Mouse (Mus musculus) embryonic facial prominence, embryonic 15.5 days (tissue): Measurements from ENCODE around the gene Dvl3. TPM values are rescaled to one million over a fixed set of nuclear protein-coding genes. Genes with fewer than 3 reads are reported as not detected.
A peak's percentile ranks its signal among the peaks of the same experiment; 100 is the strongest.
"Not testable (repeated sequence)": the region's sequence is repeated elsewhere in the genome, so short reads cannot be mapped to it uniquely, and the experiment has no call there.

Source experiments
- ATAC-seq: fragments of 200-750 bp; cut with Nextera tagmentation; 2 replicates; pipeline ENCODE4 v1.8.0; 2017; ENCODE audit warnings: low read depth, moderate TSS enrichment; ENCODE audit not compliant: insufficient number of reproducible peaks, low FRiP score, low TSS enrichment
- H3K27ac ChIP-seq: fragments of 300-500 bp; sonication (generic); replicated peaks from 2 replicates; pipeline ENCODE4 v1.5.1; 2015; ENCODE audit warnings: mild to moderate bottlenecking, inconsistent platforms
- H3K27me3 ChIP-seq: fragments of 300-500 bp; sonication (generic); 2 replicates; pipeline ENCODE4 v1.6.1; 2015; ENCODE audit warnings: inconsistent platforms
- H3K36me3 ChIP-seq: fragments of 300-500 bp; sonication (generic); 2 replicates; pipeline ENCODE4 v1.6.1; 2015; ENCODE audit warnings: mild to moderate bottlenecking, inconsistent platforms
- H3K4me1 ChIP-seq: fragments of 300-500 bp; sonication (generic); 2 replicates; pipeline ENCODE4 v1.6.1; 2015; ENCODE audit warnings: inconsistent platforms
- H3K4me2 ChIP-seq: fragments of 300-500 bp; sonication (generic); replicated peaks from 2 replicates; pipeline ENCODE4 v1.6.1; 2015; ENCODE audit warnings: mild to moderate bottlenecking, inconsistent platforms
- H3K4me3 ChIP-seq: fragments of 300-500 bp; sonication (generic); replicated peaks from 2 replicates; pipeline ENCODE4 v1.5.1; 2015; ENCODE audit warnings: mild to moderate bottlenecking, inconsistent platforms
- H3K9ac ChIP-seq: fragments of 300-500 bp; sonication (generic); 2 replicates; pipeline ENCODE4 v1.6.1; 2015; ENCODE audit warnings: inconsistent platforms
- H3K9me3 ChIP-seq: fragments of 300-500 bp; sonication (generic); replicated peaks from 2 replicates; pipeline ENCODE4 v1.6.1; 2016; ENCODE audit warnings: inconsistent platforms
- WGBS: fragments of 180-500 bp; shearing (Covaris S2); methylation state at CpG from one replicate; pipeline ENCODE4 v1.1.7; 2015; 5-methylcytosine and 5-hydroxymethylcytosine counted together
- polyA plus RNA-seq: library from polyadenylated mRNA; unstranded; fragments of >200 nt; fragmentation: Nextera tagmentation; extraction: Ambion mirVana; gene quantifications from 2 replicates; pipeline ENCODE4 v1.2.1, GENCODE M21; 2015

Dvl3 gene
- 26.0 and 31.0 TPM in 2 replicates for polyA plus RNA-seq

DNA sequence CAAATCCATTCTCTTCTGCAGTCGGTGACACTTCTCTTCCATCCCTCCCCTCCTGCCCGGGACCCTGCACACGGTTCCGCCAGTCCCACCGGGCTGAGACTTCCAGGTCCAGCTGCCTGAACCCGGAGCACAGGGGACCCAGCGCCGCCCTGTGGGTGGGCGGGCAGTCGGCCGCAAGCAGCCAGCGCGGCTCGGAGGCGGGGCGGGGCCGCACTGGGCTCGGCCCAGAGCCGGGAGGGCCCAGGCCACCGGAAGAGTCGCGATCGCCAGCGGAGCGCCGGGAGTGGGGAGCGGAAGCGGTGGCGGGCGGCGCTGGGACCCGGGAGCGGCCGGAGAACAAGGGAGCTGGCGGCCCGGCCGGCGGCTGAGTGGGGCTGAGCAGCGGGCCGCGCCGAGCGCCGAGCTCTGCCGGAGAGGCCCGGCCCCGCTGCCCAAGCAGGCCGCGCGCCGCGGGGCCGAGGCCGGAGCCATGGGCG is at the start of gene Dvl3:
Gene Dvl3, plus strand, starts transcription at position 257 of the 476 bp plus-strand sequence.
- peak within 1 kb of the TSS; percentile 98 for H3K4me3 ChIP-seq
- H3K9me3 ChIP-seq: no peaks in the 10 kb centered on the region
- no peaks in the 10 kb centered on the region for H3K27me3 ChIP-seq
- H3K36me3 ChIP-seq: peaks cover 25% of the 10 kb centered on the region
- peak within 1 kb of the TSS; percentile 96 for H3K9ac ChIP-seq
- peak; percentile 97 for ATAC-seq
- H3K4me2 ChIP-seq: peak within 1 kb of the TSS; percentile 73
- 1% methylated on average over 55 of the region's 55 CpGs for WGBS
- H3K27ac ChIP-seq: peak within 1 kb of the TSS; percentile 95
- H3K4me1 ChIP-seq: peaks cover 27% of the 10 kb centered on the region

DNA sequence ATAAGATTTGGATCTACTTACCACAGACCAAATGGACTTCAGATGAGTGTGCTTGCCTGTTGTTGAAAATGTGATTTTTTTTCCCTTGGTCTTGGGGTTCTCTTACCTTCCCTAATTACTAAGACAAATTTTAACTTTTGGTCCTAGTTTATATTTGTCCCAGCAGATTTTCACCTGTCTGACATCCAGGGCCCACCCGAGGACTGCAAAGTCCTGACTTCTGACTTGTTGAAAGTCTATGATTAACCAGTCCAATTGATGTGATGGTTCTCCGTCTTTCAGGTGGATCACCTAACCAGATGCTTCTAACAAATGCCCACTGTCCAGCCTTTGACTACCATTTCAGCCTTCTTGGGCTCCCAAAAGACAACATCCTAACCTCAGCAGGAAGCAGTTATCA is 45.8 kb upstream of the Dvl3 start:
- ATAC-seq: no peak
- Histone ChIP-seq H3K27ac (no peak overlapping the region), H3K27me3 (no peaks in the 10 kb centered on the region), H3K4me1 (no peaks in the 10 kb centered on the region), H3K4me2 (no peak overlapping the region), H3K36me3 (no peaks in the 10 kb centered on the region), H3K4me3 (no peak overlapping the region), H3K9me3 (no peaks in the 10 kb centered on the region), H3K9ac (no peak overlapping the region)
- 83% methylated on average over 2 of the region's 2 CpGs for WGBS

DNA sequence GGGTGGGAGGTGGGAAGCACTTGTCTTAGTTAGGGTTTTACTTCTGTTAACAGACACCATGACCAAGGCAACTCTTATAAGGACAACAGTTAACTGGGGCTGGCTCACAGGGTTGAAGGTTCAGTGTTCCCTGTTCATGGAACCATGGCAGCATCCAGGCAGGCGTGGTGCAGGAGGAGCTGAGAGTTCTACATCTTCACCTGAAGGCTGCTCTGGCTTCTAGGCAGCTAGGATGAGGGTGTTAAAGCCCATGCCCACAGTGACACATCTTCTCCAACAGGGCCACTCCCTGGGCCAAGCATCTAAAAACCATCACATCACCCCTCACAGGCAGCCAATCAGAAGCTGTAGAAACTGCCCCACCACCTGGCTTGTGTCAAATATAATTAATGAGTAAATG is 45.1 kb upstream of the Dvl3 start:
- no peak for ATAC-seq
- Histone ChIP-seq H3K27me3 (no peaks in the 10 kb centered on the region), H3K36me3 (no peaks in the 10 kb centered on the region), H3K4me1 (no peaks in the 10 kb centered on the region), H3K4me3 (no peak overlapping the region), H3K27ac (no peak overlapping the region), H3K4me2 (no peak overlapping the region), H3K9ac (no peak overlapping the region), H3K9me3 (no peaks in the 10 kb centered on the region)
- WGBS: 61% methylated on average over 1 of the region's 1 CpGs

DNA sequence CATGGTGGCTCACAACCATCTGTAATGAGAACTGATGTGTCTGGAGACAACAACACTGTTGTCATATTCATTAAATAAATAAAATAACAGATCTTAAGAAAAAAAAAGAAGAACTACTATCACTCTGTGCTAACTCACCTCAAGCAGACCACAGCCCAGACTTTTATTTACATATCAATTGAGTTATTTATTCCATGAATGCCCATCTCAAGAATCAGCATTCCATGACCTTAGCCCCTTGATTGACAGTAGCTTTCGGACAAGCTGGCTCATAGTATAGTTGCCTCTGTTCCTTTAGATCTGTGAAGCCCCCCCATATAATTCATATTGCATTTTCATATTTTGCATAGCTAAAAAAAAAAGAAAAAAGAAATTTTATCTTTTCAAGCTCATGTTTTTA is 43.0 kb upstream of the Dvl3 start:
- Histone ChIP-seq H3K4me1 (no peaks in the 10 kb centered on the region), H3K9me3 (no peaks in the 10 kb centered on the region), H3K27ac (no peak overlapping the region), H3K4me3 (no peak overlapping the region), H3K36me3 (no peaks in the 10 kb centered on the region), H3K9ac (no peak overlapping the region), H3K27me3 (no peaks in the 10 kb centered on the region), H3K4me2 (no peak overlapping the region)
- WGBS: 83% methylated on average over 1 of the region's 1 CpGs
- ATAC-seq: no peak

DNA sequence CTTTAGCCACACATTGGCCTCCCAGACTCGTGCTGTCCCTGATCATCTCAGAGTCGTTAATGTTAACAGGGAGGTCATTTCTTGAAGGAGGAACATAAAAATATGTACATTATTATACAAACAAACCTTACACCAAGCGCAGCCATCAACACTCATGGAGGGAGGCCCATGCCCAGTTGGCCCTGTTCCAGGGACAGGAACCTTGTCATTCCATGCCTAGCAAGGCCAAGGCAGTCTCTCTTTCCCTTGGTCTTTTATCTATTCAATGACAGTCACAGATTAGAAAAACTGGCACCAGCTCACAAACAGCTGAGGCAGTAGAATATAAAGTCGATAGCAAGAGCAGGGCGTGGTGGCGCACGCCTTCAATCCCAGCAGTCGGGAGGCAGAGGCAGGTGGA is 42.6 kb upstream of the Dvl3 start:
- no peaks in the 10 kb centered on the region for H3K27me3 ChIP-seq
- no peaks in the 10 kb centered on the region for H3K9me3 ChIP-seq
- no peaks in the 10 kb centered on the region for H3K36me3 ChIP-seq
- no peaks in the 10 kb centered on the region for H3K4me1 ChIP-seq
- H3K4me3 ChIP-seq: no peak overlapping the region
- H3K27ac ChIP-seq: no peak overlapping the region
- no peak overlapping the region for H3K4me2 ChIP-seq
- no peak for ATAC-seq
- WGBS: 91% methylated on average over 8 of the region's 8 CpGs
- no peak overlapping the region for H3K9ac ChIP-seq

DNA sequence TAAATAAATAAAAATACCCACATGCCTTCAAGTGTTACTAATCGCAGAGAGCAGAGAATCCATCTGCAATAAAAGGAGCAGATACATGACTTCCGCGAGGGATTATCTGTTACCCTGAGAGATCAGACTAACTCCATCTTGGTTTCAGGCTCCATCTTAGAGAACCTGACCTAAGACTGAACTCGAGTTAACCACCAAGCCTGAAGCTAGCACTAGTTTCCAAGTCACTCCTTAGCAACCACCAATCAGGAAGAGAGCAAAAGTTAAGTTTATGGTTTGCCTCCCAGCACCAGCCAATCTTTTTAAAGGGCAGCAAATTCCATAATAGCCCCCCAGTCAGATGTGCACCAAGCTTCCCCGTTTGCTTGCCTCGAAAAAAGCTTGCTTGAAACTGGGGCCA is 42.0 kb upstream of the Dvl3 start:
- Histone ChIP-seq H3K4me1 (no peaks in the 10 kb centered on the region), H3K4me2 (no peak overlapping the region), H3K36me3 (no peaks in the 10 kb centered on the region), H3K27me3 (no peaks in the 10 kb centered on the region), H3K27ac (no peak overlapping the region), H3K9me3 (no peaks in the 10 kb centered on the region), H3K9ac (no peak overlapping the region), H3K4me3 (no peak overlapping the region)
- 77% methylated on average over 6 of the region's 6 CpGs for WGBS
- no peak for ATAC-seq

DNA sequence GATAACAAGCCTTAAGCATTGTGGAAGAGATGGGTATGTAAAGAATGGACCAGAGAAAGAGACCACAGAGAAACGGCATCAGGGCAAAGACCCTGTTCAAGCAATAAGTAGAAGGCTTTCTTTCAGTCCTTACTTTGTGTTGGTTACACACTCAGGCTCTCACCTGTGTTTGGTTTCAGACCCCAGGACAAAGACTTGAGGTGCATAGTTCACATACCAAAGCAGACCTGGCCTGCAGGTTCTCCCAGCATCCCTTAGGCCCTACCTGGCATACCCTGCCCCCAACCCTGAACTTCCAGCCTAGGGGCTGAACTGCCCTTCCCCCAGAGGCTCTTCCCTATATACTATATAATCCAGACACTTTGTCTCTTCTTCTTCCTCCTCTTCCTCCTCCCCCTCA is 41.4 kb upstream of the Dvl3 start:
- no peaks in the 10 kb centered on the region for H3K4me1 ChIP-seq
- H3K4me2 ChIP-seq: no peak overlapping the region
- H3K27ac ChIP-seq: no peak overlapping the region
- H3K9me3 ChIP-seq: no peaks in the 10 kb centered on the region
- no peak overlapping the region for H3K4me3 ChIP-seq
- no peak for ATAC-seq
- H3K9ac ChIP-seq: no peak overlapping the region
- WGBS: 78% methylated on average over 1 of the region's 1 CpGs
- no peaks in the 10 kb centered on the region for H3K27me3 ChIP-seq
- no peaks in the 10 kb centered on the region for H3K36me3 ChIP-seq

DNA sequence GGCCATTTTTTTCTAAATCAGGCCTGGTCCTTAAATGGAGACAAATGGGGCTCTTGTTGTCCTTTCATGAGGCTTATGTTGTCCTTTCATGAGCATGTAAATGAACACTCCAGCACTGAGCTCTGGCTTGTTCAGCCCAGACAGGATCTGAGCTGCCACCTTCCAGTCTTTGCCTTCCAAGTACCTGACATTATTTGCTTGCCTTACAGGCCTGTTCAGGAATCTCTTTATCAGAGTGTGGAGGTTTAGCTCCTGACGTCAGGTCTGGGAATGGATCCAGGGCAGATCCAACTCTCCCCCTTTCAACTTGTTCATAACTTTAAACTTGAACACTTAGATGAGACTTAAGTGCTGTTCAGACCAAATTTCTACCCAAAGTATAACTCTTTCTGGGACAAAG is 39.9 kb upstream of the Dvl3 start:
- Histone ChIP-seq H3K9ac (no peak overlapping the region), H3K4me2 (no peak overlapping the region), H3K36me3 (no peaks in the 10 kb centered on the region), H3K4me1 (no peaks in the 10 kb centered on the region), H3K9me3 (no peaks in the 10 kb centered on the region), H3K27me3 (no peaks in the 10 kb centered on the region), H3K27ac (no peak overlapping the region), H3K4me3 (no peak overlapping the region)
- 43% methylated on average over 1 of the region's 1 CpGs for WGBS
- 0 out of 2 replicates have a peak, but pooled peaks have one; percentile 26 for ATAC-seq

- H3K4me2 ChIP-seq: no peak overlapping the region
- H3K4me3 ChIP-seq: no peak overlapping the region
- H3K36me3 ChIP-seq: no peaks in the 10 kb centered on the region
- H3K27ac ChIP-seq: peak overlapping the region; percentile 63; the same call in 1 of the 2 replicates
- 43% methylated on average over 3 of the region's 3 CpGs for WGBS
- no peaks in the 10 kb centered on the region for H3K9me3 ChIP-seq
- H3K4me1 ChIP-seq: no peaks in the 10 kb centered on the region
- ATAC-seq: no peak
- no peaks in the 10 kb centered on the region for H3K27me3 ChIP-seq
- H3K9ac ChIP-seq: no peak overlapping the region
Measured at GRCm38 (mm10) chr16:20477270-20477669, 39.5 kb upstream of the Dvl3 start.

- Histone ChIP-seq H3K27ac (no peak overlapping the region), H3K9ac (no peak overlapping the region), H3K4me3 (no peak overlapping the region), H3K9me3 (no peaks in the 10 kb centered on the region), H3K4me2 (no peak overlapping the region), H3K36me3 (no peaks in the 10 kb centered on the region), H3K27me3 (no peaks in the 10 kb centered on the region), H3K4me1 (no peaks in the 10 kb centered on the region)
- WGBS: 32% methylated on average over 2 of the region's 2 CpGs
- ATAC-seq: no peak
Measured at GRCm38 (mm10) chr16:20478504-20478903, 38.3 kb upstream of the Dvl3 start.

- H3K4me2 ChIP-seq, H3K27ac ChIP-seq, H3K36me3 ChIP-seq, H3K9me3 ChIP-seq, H3K4me3 ChIP-seq, H3K4me1 ChIP-seq, H3K9ac ChIP-seq, ATAC-seq, H3K27me3 ChIP-seq: not testable (repeated sequence)
- WGBS: 90% methylated on average over 12 of the region's 12 CpGs
Measured at GRCm38 (mm10) chr16:20479026-20479760, 37.6 kb upstream of the Dvl3 start.

- Histone ChIP-seq H3K9me3 (no peaks in the 10 kb centered on the region), H3K9ac (no peak overlapping the region), H3K4me3 (no peak overlapping the region), H3K4me2 (no peak overlapping the region), H3K27ac (no peak overlapping the region), H3K36me3 (no peaks in the 10 kb centered on the region), H3K4me1 (no peaks in the 10 kb centered on the region), H3K27me3 (no peaks in the 10 kb centered on the region)
- no peak for ATAC-seq
- 33% methylated on average over 3 of the region's 3 CpGs for WGBS
Measured at GRCm38 (mm10) chr16:20480115-20480514, 36.7 kb upstream of the Dvl3 start.
